Mouse (Mus musculus) ES-Bruce4 (cell line): ENCODE results near the gene Tas2r117.

Experiments
- CTCF ChIP-seq: IDR thresholded peaks from one replicate; pipeline ENCODE4 v1.8.1; 2011; ENCODE audit warnings: low read depth, low read length
- EP300 ChIP-seq: IDR thresholded peaks from 2 replicates; pipeline ENCODE4 v1.6.1; 2011; ENCODE audit warnings: low read depth, low read length; ENCODE audit not compliant: insufficient read depth

- no peak for TF ChIP-seq CTCF
- TF ChIP-seq EP300, result no peak
Observed at GRCm38 (mm10) chr6:132778062-132778461, 24.6 kb upstream of the Tas2r117 start, which contains the start of gene Tas2r136.
